ENCODE assay signal across 11 mouse cellular contexts in the genomic region with DNA sequence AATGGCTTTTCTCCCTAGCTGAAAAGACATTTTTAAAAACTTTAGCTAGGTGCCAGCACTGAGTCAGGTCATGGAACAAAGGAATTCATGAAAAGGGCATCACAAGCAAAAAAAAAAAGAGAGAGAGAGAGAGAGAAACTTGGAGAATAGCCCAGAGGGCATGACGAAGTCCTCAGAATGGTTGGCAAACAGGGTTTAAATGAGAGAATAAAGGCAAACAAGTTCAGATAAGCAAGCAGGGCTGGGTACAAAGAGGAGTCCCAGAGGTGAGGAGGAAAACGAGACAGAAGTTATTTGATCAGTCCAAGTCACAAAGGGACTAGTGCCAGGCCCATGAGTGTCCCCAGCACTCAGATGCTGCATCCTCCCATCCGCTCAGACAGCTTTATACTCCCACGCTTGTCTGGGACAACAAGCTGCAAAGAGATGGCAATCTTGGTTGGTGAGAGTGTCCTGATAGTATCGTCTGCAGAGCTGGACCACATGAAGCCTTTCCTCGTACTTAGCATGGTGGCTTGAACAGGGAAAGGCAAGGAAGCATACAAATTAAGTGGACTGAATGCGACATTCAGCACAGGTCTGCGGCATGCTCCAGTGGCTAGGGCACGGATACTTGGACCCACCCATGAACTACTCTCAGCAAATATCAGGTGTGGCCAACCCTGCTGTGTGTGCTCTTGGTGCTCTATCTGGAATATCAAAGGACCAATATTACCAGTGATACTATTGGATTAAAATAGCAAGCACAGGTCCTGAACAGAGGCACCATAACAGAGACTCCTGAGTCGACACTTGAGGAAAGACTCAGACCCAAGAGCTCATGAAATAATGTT. TPM values are rescaled to one million over a fixed set of nuclear protein-coding genes. Genes with fewer than 3 reads are reported as not detected.
DNase-seq lines count a peak whose midpoint lies in the region; ATAC-seq lines count a peak whose summit lies in the region.
"Had no signal": no experiment of that assay in that cellular context is flagged by ENCODE, and none has a peak within 500 bp of the region (broad histone marks: within the 10 kb centered on the region; RNA-seq: fewer than 3 reads in every experiment).

No protein-coding gene starts in this region.

- no peak for ATAC-seq in cerebellum, adult (ENCODE audit: insufficient number of reproducible peaks, low FRiP score, low TSS enrichment)

- intact Hi-C loops in left cerebral cortex, postnatal 4 days (cut with DNase I), result no loop called here

- peak; percentile 53 for DNase-seq in cerebellum, adult 11 months
- peak; percentile 16 for DNase-seq in layer of hippocampus, adult 9-11 months
- no peak for DNase-seq in layer of hippocampus, adult 8-10 months (ENCODE audit: low spot score in 2 of 2)
- peak; percentile 71 for DNase-seq in cerebellum, adult 11-12 months
- peak; percentile 37 for DNase-seq in lung, postnatal 10 days
- DNase-seq in left cerebral cortex, postnatal 4 days, result no peak
- no peak for DNase-seq in gastrocnemius, adult 18-20 months (ENCODE audit: low spot score)
- DNase-seq: gastrocnemius, postnatal 25 days; heart, postnatal 36 days; liver, embryonic 13.5 days had no signal

RNA-seq across cellular contexts. Expression of gene Exph5, which starts 22.2 kb away (rescaled TPM):
- 1 to 10 TPM; 4.1 to 5.1 (median 4.8) TPM for total RNA-seq in layer of hippocampus, adult 8-10 months (2022)
- total RNA-seq in left cerebral cortex, postnatal 4 days (2021), result under 1 TPM; 0.78 to 0.89 TPM
- total RNA-seq in gastrocnemius, adult 18-20 months (2021), result 1 to 10 TPM; 1.6 to 3.4 TPM

Comparison
In these comparisons a context has a peak if more than half of its experiments do, and no peak if none do; other contexts are left out.
1. DNase-seq: peak in cerebellum, adult 11 months (single experiment), layer of hippocampus, adult 9-11 months (single experiment), cerebellum, adult 11-12 months (single experiment) and lung, postnatal 10 days (single experiment); none in layer of hippocampus, adult 8-10 months (0 of 2), left cerebral cortex, postnatal 4 days (single experiment) and gastrocnemius, adult 18-20 months (single experiment).